Mouse (Mus musculus) c-Kit-negative CD71-positive TER-119-positive erythroid progenitor cells, embryonic 14.5 days (primary cell): ENCODE results near the gene Agpat4.

Experiments
- DNase-seq: peaks from one replicate; pipeline ENCODE4 v3.0.0-alpha.2; 2013; ENCODE audit warnings: low read depth, low spot score

Gene Agpat4

DNA sequence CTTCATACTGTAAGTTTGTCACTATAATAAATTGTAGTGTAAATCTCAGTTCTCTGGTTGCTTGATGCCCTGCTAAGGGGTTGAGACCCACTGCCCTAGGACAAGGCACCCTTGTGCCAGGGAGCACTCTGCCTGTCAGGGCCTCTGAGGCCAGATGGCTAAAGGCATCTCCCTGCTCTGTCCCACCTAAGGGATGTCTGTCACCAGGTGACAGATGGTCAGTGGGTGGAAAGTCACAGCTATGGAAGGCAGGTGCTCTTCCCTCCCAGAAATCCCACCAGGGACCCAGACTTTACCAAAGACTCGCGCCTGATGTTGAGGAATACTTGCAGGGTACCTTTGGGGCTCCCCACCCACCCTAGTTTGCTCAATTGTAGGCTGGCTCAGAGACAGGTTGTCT, 42.0 kb downstream of the Agpat4 start:
- DNase-seq, result no peak

DNA sequence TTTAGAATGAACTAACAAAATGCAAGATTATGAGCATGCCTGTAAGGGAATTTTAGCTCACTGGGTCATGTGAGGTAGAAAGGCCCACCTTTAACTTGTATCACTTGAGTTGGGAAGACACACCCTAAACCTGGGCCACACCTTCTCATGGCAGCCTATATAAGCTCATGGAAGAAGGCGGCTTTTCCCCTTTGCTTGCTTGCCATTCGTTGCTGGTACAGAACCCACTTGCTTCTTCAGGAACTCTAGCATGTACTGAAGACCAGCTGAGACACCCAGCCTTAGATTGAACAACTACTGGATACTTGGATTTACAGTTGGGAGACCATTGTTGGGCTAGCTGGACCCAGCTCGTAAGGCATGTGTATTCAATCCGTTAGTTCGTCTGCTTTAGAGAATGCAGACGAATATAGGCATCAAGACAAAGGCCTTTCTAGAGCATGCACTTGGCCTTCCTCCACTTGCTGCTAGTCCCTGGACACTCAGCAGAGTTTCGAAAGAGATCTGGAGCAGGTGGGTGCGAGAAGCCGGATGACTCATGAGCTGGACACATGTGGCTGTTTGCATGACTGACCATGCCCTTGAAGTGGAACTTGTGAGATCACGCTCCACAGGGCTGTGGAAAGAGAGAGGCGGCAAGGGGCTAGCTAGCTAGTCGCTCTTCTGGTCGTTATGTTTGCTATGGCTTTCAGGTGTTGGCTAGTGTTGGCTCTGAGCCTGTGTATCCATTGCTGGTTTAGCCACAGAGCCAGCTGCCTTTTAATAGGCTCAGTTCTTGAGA, 42.7 kb downstream of the Agpat4 start:
- no peak for DNase-seq

DNA sequence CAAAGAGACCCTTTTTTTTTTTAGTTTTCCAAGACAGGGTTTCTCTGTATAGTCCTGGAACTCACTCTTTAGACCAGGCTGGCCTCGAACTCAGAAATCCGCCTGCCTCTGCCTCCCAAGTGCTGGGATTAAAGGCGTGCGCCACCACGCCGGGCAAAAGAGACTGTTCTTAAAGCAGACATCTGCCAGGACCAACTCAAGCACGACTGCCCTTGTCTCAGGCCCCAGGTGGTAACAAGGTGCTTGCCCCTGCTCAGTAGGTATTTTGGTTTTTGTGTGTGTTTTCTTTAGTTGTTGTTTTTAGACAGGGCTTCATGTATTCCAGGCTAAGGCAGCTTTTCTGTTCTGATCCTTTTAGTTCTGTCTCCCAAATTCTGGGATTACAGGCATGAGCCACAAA, 43.4 kb downstream of the Agpat4 start:
- no peak for DNase-seq

DNA sequence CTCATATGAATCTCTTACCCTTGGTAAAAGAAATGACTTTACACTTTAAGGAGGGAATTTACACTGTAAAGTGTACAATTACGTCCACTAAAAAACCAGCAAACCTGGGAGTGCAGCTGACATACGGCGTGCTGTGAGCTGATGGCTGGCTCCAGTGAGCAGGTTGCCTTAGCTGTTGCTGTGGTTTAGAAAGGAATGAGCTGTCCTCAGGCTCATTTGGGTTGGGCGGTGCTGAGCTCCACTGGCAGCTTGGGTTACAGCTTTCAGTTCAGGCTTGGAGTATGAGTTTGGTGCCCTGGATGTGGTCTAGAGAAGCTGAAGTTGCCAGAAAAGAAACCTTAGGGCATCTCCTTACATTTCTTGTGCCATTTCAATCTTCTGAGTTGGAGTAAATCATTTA, 44.3 kb downstream of the Agpat4 start:
- DNase-seq, result no peak

DNA sequence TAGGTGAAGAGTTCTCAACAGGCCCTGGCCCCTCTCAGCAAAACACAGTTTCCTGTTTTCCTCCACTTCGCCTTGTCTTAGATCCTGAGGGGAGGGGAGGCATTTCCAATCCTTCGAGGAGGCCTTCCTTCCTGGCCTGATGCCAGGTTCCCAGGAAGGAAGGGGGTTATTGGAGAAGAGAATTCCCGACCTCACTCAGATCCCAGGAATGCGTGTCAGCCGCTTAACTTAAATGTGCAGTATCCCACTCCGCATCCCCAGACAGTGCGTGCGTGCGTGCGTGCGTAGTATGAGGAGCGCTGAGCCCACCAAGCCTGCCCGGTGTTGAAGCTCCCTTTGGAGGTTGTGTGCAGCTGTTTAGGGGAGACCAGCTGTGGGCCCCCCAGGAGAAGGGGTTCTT, 44.9 kb downstream of the Agpat4 start:
- DNase-seq, result no peak

DNA sequence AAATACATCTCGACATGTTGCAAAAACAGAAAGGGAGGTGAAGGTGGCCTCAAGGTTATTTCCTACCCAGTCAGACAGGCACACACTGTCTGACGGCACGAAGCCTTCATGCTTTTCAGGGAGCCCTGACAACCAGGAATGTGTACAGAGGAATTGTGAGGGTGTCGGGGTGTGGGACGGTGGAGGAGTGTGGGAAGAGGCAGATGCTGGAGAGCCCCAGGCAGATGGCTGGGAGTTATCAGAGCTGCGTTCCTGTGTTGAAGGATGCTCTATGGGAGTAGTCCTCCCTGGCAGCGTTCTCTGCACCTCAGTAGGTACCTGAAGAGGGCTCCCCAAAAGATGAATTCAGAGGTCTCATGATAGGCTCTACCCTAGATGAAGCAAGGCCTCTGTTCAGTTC, 45.4 kb downstream of the Agpat4 start:
- DNase-seq, result no peak

DNA sequence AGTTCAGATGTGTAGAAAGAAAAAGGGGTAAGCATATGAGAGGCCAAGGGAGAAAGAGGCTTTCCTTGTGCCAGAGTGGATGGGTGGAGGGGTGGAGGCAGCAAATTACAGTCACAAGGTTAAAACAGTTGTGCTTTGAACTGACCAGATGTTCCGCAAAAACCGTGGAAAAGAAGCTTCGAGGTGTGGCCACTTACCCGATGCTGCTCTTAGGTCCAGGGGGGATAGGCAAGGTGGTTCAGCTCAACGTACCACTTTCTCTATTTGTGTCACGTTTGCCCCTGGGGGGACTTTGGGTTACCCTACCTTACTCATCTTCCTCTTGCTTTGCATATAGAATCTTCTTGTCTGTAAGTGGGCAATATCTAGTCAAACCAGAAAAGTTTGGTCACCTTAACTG, 46.0 kb downstream of the Agpat4 start:
- DNase-seq, result no peak

DNA sequence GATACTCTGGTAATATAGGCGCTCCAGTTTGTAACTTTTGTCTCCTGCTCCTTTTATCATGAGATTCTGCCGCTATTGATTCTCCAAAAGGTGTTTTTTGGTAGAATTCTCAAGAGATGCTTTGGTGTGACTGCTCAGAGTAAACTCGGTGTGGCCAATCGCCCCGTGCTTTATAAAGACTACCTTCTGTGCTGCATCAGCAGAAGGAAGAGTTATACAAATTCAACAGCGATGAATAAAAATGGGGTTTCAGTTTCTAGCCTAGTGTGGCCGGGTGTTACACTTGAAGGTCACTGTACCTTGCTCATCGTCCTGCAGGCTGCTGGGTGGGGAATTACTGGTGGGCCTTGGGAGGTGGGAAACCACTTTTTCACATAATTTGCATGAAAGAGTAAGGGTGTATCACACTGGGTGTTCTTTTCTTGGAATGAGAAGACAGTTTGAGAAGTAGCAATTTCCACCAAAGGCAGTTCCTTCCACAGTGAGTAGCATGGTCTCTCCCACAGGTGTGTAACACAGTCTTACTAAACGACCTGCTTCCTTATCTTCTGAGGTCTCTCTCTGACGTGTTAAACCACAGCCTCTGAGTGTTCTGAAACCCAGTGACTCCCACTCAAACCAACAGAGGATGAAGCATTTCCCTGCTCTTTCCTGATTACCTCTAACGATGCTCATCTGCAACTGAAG, 46.6 kb downstream of the Agpat4 start:
- DNase-seq, result no peak

DNA sequence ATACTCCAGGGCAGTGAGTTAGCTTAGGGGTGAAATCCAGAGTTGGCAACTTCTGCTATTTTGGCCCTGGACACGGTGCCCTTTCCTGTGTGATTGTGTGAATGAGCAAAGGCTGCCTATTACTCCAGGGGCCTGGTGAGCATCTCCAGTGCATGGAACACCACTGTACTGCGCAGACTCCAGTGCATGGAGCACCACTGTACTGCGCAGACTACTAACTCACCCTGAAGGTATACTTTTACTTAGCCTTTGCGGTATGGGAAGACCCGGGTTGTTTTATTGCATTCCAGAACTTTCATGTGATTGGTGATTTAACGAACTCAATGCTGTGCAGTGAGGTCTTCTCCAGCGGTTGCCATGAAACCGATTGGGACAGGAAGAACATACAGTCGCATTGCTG, 47.2 kb downstream of the Agpat4 start:
- no peak for DNase-seq

DNA sequence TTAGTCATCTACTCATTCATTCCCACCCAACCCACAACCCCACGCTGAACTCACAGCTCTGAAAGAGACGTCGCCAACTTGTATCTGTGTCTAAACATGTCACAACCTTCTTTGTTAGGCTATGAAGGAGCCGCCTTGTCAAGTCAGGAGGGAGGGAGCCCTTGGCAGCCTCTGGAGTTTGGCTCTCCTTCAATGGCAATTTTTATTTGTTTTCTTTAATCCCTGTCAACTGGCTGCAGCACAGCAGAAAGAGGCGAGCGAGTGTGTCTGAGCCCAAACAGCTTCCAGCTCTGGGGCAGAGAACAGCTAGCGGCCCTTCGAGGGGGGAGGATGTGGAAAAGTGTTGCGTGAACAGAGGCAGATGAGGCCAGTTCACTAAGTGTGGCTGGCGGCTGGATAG, 50.0 kb downstream of the Agpat4 start:
- DNase-seq, result no peak

DNA sequence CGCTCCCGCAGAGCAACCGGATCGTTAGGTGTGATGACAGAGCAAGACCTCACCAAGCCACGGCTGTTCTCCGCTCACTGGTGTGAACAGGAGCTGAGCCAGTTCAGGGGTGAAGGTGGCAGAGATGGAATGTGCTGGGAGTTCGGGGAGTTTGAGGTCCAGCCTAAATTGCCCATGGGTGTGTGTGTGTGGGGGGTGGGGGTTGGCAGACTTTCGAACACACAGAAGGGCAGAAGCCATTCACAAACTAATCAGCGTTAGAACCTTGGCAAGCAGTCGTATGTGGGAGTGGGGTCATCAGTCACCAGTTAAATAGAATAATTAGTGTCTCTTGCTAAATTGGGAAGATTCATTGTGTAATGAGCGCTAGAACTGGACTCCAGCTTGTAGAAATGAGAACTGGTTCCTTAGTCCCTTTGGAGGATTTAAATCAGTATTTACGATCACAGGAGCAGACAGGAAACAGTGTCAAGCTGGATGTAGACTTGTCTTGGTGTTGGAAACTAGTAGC, 50.9 kb downstream of the Agpat4 start:
- no peak for DNase-seq

DNA sequence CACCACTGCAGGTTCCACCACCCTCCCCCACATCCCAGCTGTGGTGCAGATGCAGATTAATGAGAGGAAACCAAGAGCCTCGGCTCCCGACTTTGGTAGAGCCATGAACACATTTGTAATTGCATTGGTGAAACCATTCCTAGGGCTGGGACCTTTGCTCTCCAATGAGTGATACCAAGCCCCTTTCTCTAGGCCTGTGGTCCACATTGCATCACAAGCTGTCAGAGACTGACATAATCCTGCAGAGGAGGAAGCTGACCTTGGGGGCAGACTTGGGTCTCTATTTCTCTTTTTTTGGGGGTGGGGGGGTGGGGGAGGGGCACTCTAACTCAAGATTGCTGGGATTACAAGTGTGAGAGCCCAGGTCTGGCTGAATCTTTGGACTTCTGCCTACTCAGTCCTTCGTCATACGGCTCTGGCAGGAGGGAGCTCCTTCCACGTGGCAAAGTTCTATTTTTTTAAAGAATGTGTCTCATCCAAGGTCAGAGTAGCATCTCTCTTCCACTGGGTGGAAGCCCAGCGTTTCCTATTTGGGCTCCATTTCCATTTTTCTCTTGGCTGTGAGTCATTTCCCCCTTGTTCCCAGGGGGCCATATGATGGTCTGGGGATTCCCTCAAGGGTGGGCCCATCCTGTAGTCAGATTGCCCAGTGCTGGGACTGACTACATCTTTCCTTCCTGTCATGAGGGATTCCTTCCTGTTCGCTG, 52.4 kb downstream of the Agpat4 start:
- DNase-seq, result no peak

DNA sequence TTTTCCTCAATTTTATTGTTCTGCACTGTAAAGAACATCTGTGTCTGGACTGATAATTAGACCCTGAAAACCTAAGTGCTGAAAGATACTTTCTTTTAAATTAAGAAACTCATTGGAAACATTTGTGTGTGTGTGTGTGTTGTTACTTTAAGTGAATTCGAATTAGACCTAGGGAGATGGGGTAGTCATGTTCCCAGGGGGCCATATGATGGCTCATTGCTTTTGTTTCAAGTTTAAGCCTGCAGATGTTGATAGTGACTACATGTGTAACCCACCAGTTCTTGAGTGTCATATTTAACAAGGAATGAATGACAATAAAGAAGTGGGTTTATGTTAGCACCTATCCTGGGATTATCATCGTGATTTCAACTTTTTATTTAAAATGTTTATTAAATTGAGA, 53.2 kb downstream of the Agpat4 start:
- DNase-seq, result no peak

DNA sequence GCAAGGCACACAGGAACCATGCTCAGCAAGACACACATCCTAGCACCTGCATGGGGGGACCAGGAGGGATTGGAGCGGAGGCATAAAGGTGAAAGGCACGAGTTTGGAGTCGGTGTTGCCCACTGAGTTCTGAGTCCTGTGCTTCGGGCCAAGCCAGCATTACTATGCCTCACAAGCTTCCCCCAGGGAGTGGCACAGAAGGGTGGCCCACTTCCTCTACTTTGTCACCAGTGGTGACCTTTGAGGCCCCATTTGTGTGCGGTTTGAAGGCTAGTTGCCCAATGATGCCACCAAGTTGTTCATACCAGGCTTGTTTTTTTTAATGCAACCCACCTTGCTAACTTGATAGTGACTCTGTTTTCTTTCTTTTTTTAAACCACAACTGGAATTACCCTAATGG, 55.7 kb downstream of the Agpat4 start:
- DNase-seq, result no peak

DNA sequence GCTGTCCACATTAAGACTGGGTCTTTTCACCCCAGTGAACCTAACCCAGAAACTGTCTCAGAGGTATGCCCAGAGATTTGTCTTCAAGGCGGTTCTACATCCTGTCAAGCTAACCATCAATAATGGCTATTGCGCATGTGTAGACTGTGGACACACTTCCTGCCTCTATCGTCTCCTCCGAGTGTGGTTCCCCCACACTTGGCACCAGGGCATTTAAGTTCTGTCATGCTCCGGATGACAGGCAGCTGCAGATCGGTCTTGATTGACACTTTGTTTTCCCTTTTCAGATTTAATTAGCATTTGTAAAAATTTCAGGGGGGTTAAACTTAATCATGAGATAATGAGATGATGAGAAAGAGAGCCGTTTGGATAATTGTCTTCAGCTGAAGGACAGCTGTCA, 56.4 kb downstream of the Agpat4 start:
- DNase-seq, result no peak

DNA sequence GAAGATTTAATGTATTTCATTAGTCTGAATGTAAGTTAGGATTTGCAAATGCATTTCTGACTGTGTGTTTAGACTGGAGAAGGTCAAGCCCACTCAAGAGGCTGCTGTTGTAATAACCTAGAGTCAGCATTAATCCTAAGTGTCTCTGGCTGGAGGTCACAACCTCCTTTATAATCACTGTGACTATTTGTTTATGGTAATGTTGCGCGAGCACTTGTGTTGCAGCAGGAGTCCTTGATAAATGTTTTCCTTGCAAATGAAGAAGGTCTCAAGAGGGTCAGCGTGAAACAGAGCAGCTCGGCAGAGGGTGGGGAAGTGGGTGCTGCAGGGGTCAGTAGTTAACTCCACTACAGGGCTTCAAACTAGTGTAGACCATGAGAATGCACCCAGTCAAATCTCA, 57.1 kb downstream of the Agpat4 start:
- DNase-seq, result no peak

DNA sequence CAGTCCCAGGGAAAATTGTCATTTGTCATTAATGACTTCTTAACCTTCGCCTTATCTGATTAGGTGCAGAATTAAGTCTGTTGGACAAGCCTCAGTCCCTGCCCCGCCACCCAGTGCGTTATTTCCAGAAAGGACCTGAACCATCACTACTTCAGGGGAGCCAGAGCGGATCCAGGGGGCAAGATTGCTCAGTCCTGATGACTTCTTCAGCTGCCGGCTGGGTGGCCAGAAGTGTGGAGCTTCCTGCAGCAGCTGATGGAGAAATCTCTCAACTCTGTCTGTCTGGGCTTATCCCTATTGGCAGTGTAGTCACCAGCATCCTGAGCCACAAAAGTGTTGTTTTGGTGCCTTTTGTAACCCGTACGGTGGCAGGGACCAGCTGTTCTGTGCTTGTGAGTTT, 60.8 kb downstream of the Agpat4 start:
- DNase-seq, result no peak

DNA sequence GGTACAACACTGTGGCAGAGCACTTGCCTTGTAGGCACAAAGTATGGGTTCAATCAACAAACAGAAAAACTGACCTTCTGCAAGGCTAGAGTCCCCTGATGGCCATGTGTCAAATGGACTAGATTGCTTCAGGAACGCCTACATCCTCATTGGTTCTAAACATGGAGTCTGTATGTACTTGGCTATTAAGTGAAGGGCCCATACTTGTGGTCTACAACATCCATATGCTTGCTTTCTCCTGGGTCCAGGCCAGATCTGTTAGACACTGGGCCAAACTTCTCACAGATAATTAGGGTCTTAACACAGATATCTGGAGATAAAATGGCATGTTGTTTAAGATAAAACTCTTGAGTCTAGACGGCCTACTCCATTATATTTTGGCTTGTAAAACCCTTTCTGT, 61.3 kb downstream of the Agpat4 start:
- DNase-seq, result no peak

DNA sequence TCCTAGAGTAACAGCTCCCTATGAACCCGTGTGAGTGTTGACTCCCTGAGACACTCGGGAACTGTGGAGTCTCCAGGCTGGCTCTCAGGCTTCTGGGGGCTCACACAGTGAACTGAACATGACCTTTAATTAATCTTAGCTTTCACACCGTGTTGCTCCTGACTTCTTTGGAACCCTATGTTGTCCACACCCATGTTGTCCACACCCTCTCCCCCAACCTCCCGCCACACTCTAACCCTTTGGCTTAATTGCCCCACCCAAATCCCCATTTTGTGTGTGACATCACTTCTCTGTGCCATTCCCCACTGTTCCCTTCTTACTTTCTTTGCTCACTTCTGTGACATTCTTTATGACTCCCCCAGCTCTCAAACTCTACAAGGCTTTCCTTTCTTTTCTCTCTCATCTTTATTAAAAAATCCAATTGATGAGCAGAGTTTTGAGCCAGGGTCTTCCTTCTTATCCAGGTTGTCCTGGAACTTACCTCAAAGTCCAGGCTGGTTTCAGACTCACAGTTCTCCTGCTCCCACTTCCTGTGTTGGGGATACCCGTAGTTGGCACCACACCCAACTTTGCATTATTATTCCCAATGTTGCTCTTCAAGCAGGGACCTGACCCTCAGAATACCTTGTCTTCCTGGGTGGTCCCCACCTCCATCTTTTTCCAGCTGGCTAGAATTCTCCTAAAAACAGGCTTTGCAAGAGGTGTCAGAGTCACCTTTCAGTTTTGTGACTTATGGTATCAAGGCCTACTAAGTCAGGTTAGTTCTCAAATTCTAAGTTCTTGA, 64.4 kb downstream of the Agpat4 start:
- DNase-seq, result no peak

DNA sequence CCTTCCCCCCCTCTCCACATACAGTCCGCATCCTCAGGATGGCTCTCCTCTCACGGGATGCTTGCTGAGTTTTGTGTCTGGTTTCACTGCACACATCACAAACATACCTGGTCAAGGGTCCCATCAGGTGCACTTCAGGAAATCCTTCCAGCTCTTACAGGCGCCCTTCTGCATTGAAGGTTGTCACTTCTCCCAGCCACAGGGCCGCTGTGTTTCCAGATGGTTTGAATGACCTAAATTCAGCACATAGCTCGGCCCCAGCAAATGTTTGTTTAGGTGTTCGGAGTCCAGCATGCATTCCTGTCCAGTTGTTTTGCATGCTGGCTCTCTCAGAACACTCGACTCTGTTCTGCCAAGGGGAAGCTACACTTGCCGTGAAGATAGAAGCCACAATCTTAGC, 65.8 kb downstream of the Agpat4 start:
- DNase-seq, result no peak

DNA sequence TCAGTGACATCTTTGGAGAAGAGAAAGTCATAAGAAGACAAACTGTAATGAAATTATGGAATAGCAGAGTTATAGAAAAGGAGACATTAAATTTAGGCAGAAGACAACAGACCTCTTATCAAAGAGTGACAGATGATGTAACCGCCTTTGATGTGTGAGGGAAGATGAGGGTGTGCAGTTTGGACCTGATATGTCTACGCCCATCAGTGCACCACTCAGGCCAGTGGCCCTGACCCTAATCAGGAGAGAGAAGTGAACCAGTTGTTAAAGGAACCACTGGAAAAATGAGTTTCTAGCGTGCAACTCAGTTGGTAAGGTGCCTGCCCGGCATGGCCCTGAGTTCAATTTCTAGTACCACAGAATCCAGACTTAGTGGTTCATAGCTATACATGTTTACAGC, 67.4 kb downstream of the Agpat4 start:
- DNase-seq, result peak; percentile 80

DNA sequence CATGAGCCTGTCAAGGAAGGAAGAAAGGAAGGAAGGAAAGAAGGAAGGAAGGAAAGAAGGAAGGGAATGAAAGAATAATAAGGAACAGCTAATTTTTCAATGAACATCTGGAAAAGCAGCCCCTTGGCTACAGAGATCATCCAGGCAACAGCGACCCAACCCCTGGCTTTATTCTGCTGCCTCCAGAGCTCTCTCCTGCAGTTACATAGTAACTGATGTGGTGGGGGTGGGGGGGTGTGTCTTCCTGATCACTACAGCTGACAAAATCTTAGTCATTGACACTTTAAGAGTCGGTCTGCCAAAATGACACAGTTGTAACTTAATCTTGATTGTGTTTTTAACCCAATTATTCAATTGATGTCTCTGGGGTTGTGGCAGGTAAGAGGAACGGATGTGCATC, 67.8 kb downstream of the Agpat4 start:
- DNase-seq, result no peak
